Mouse (Mus musculus) liver, embryonic 11.5 days (tissue): ENCODE measurements around the gene Anks1. TPM values are rescaled to one million over a fixed set of nuclear protein-coding genes. Genes with fewer than 3 reads are reported as not detected.
A peak's percentile ranks its signal among the peaks of the same experiment; 100 is the strongest.
"Not testable (repeated sequence)": the region's sequence is repeated elsewhere in the genome, so short reads cannot be mapped to it uniquely, and the experiment has no call there.

ENCODE experiments used
- ATAC-seq: fragments of 200-750 bp; cut with Nextera tagmentation; replicated peaks from 2 replicates; pipeline ENCODE4 v1.8.0; 2017; ENCODE audit warnings: moderate number of reproducible peaks, mild to moderate bottlenecking, moderate TSS enrichment, moderate library complexity; ENCODE audit not compliant: low FRiP score
- DNase-seq: peaks from one replicate; pipeline ENCODE4 v3.0.0-alpha.2; 2017; ENCODE audit warnings: low spot score
- H3K27ac ChIP-seq: fragments of 300-500 bp; sonication (generic); 2 replicates; pipeline ENCODE4 v1.5.1; 2014; ENCODE audit warnings: mild to moderate bottlenecking, low read depth, low read length, control low read depth
- H3K27me3 ChIP-seq: fragments of 300-500 bp; sonication (generic); replicated peaks from 2 replicates; pipeline ENCODE4 v1.6.1; 2014; ENCODE audit warnings: low read length, mixed read lengths; ENCODE audit not compliant: control insufficient read depth, insufficient read depth
- H3K36me3 ChIP-seq: fragments of 300-500 bp; sonication (generic); 2 replicates; pipeline ENCODE4 v1.6.1; 2014; ENCODE audit warnings: mild to moderate bottlenecking, low read length, moderate library complexity, mixed read lengths; ENCODE audit not compliant: control insufficient read depth, insufficient read depth
- H3K4me1 ChIP-seq: fragments of 300-500 bp; sonication (generic); replicated peaks from 2 replicates; pipeline ENCODE4 v1.6.1; 2014; ENCODE audit warnings: low read length, mixed read lengths; ENCODE audit not compliant: control insufficient read depth, insufficient read depth
- H3K4me2 ChIP-seq: fragments of 300-500 bp; sonication (generic); 2 replicates; pipeline ENCODE4 v1.6.1; 2014; ENCODE audit warnings: mild to moderate bottlenecking, control low read depth, moderate library complexity
- H3K4me3 ChIP-seq: fragments of 300-500 bp; sonication (generic); 2 replicates; pipeline ENCODE4 v1.5.1; 2014; ENCODE audit warnings: low read depth, low read length, control low read depth
- H3K9ac ChIP-seq: fragments of 300-500 bp; sonication (generic); 2 replicates; pipeline ENCODE4 v1.6.1; 2014; ENCODE audit warnings: low read depth, low read length, control low read depth
- H3K9me3 ChIP-seq: fragments of 300-500 bp; sonication (generic); 2 replicates; pipeline ENCODE4 v1.6.1; 2016; ENCODE audit warnings: low read length, inconsistent platforms, mixed read lengths; ENCODE audit not compliant: control insufficient read depth
- WGBS: fragments of 180-500 bp; shearing (Covaris S2); extraction: QIAGEN DNeasy Blood & Tissue Kit; methylation state at CpG from one replicate; pipeline ENCODE4 v1.1.7; 2014; 5-methylcytosine and 5-hydroxymethylcytosine counted together
- polyA plus RNA-seq: library from polyadenylated mRNA; unstranded; fragments of >200 nt; fragmentation: Nextera tagmentation; extraction: Ambion mirVana; gene quantifications from 2 replicates; pipeline ENCODE4 v1.2.1, GENCODE M21; 2014

Anks1 gene
- polyA plus RNA-seq, 1 experiment from 2014 or later, result 8.9 TPM

- Histone ChIP-seq H3K36me3 (no peaks in the 10 kb centered on the region), H3K4me1 (peaks cover 12% of the 10 kb centered on the region), H3K27ac (no peak overlapping the region), H3K4me3 (no peak overlapping the region), H3K9me3 (no peaks in the 10 kb centered on the region), H3K27me3 (no peaks in the 10 kb centered on the region), H3K9ac (no peak overlapping the region), H3K4me2 (no peak overlapping the region)
- no peak for DNase-seq
- ATAC-seq, result no peak
- WGBS, result 70% methylated on average over 6 of the region's 6 CpGs
Observed at GRCm38 (mm10) chr17:27953136-27953535, 44.0 kb downstream of the Anks1 start.

DNA sequence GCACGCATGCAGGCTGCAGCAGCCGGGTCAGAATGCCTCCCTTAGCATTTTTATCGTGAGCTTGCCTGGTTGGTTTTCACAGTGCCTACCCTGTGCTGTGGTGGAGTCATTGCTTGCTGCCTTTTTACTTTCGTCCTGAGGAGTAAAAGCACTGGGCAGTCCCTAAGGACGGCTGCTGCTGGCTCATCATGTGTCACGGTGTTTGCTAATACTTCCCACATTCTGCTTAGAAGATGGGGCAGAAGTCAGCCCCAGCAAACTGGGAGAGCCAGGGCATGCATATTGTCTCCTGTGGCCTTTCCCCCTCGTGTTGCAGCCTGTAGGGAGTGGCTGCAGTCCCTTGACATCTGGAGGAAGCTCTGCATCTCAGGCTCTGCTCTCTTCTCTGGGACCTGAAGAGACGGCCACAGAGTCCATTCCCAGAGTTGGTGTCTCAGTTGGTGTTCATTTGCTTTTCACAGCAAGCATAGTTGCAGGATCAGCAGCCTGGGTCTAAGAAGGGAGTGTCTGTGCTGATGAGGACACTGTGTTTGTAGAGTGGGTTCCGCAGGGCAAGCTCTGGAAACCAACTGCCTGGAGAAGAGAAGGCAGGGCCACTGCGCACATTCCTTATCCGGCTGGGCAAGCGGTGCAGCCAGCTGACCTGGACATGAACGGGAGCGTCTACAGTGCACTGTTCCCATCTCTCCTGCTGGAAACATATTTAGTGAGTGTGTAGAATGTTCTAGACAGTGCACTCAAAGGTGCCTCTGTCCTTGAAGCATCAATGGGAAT, 45.7 kb downstream of the Anks1 start:
- DNase-seq, result no peak
- Histone ChIP-seq H3K36me3 (no peaks in the 10 kb centered on the region), H3K4me3 (no peak overlapping the region), H3K27ac (peak overlapping the region; percentile 19; the same call in 1 of the 2 replicates), H3K4me2 (peak overlapping the region; percentile 6), H3K9me3 (no peaks in the 10 kb centered on the region), H3K27me3 (no peaks in the 10 kb centered on the region), H3K4me1 (peaks cover 12% of the 10 kb centered on the region), H3K9ac (no peak overlapping the region)
- 70% methylated on average over 14 of the region's 14 CpGs for WGBS
- no peak for ATAC-seq

GRCm38 (mm10) chr17:27957649-27958048, 48.5 kb downstream of the Anks1 start:
- ATAC-seq (no peak), DNase-seq (no peak)
- Histone ChIP-seq H3K9me3 (no peaks in the 10 kb centered on the region), H3K36me3 (no peaks in the 10 kb centered on the region), H3K9ac (no peak overlapping the region), H3K4me2 (no peak overlapping the region), H3K27ac (no peak overlapping the region), H3K27me3 (no peaks in the 10 kb centered on the region), H3K4me3 (no peak overlapping the region), H3K4me1 (peaks cover 12% of the 10 kb centered on the region)
- WGBS, result 90% methylated on average over 9 of the region's 9 CpGs

DNA sequence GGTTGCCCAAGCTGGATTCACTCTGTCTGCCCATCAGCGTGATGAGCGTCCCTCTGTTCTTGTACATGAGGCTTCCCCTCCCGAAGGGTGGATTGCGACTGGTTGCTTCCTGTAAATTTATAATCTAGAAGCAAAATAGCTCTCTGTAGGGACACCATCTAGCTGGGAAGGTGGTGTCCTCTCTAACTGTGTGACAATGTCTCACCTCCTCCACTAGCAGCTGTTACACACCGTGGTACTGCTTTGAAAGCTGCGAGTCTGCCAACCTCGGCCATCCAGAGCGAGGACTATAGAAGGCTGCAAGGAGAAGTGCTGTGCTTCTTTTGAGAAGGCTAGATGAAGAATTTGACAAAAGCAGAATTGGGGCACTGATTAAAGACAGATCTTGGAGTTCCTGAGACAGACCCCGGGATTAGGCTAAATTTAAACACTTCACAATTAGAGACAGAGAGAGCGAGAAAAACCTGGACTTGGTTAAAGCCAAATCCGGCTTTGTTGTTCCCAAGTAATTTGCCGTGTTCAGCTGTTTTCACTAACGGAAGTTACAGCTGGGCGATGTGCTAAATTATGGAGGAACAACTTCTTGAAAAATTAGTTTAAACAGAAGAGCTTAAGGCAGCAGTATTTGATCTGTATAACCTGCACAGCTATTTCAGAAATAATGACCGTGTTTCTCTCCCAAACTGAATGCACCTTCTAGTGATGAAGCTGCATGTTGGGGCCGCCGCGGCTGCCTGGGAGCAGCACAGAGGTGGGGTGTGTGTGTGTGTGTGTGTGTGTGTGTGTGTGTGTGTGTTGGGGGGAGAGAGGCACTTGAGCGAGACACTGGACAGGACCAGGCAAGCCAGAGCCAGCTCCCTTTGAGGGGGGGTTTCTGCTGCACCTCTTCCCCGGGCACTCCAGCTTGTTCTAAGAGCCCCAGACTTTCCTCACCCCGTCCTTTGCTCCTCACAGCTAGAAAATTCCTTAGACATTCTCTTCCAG, 51.3 kb downstream of the Anks1 start:
- Histone ChIP-seq H3K36me3 (no peaks in the 10 kb centered on the region), H3K9ac (no peak overlapping the region), H3K27me3 (no peaks in the 10 kb centered on the region), H3K4me2 (no peak overlapping the region), H3K9me3 (no peaks in the 10 kb centered on the region), H3K4me1 (no peaks in the 10 kb centered on the region), H3K4me3 (no peak overlapping the region), H3K27ac (no peak overlapping the region)
- ATAC-seq (no peak), DNase-seq (no peak)
- 85% methylated on average over 21 of the region's 21 CpGs for WGBS

DNA sequence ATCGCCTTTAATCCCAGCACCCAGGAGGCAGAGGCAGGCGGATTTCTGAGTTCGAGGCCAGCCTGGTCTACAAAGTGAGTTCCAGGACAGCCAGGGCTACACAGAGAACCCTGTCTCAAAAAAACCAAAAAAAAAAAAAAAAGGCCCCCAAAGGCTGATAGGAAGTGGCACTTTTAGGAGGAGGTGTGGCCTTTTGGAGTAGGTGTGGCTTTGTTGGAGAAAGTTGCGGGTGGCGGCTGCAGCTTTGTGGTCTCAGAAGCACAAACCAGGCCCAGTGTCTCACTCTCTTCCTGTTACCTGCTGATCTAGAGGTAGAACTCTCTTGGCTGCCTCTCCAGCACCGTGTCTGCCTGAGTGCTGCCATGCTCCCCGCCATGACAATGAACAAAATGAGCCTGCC, 54.0 kb downstream of the Anks1 start:
- H3K27ac ChIP-seq, H3K36me3 ChIP-seq, H3K9ac ChIP-seq, H3K9me3 ChIP-seq, H3K4me3 ChIP-seq, H3K27me3 ChIP-seq, ATAC-seq, DNase-seq, H3K4me1 ChIP-seq, H3K4me2 ChIP-seq: not testable (repeated sequence)
- 75% methylated on average over 7 of the region's 7 CpGs for WGBS

GRCm38 (mm10) chr17:27964607-27965006, 55.5 kb downstream of the Anks1 start:
- no peak for ATAC-seq
- no peak for DNase-seq
- H3K27ac ChIP-seq, result no peak overlapping the region
- H3K27me3 ChIP-seq, result no peaks in the 10 kb centered on the region
- H3K4me1 ChIP-seq, result 0 out of 2 replicates have a peak, but pooled peaks cover under 1% of the 10 kb centered on the region
- no peak overlapping the region for H3K9ac ChIP-seq
- H3K9me3 ChIP-seq, result no peaks in the 10 kb centered on the region
- H3K4me3 ChIP-seq, result no peak overlapping the region
- H3K4me2 ChIP-seq, result no peak overlapping the region
- WGBS, result 69% methylated on average over 4 of the region's 4 CpGs
- H3K36me3 ChIP-seq, result no peaks in the 10 kb centered on the region

GRCm38 (mm10) chr17:27965292-27965691, 56.2 kb downstream of the Anks1 start:
- Histone ChIP-seq H3K27ac (no peak overlapping the region), H3K4me3 (no peak overlapping the region), H3K9me3 (no peaks in the 10 kb centered on the region), H3K4me1 (0 out of 2 replicates have a peak, but pooled peaks cover 3% of the 10 kb centered on the region), H3K36me3 (no peaks in the 10 kb centered on the region), H3K9ac (no peak overlapping the region), H3K4me2 (no peak overlapping the region), H3K27me3 (no peaks in the 10 kb centered on the region)
- 83% methylated on average over 10 of the region's 10 CpGs for WGBS
- no peak for DNase-seq
- ATAC-seq, result no peak

DNA sequence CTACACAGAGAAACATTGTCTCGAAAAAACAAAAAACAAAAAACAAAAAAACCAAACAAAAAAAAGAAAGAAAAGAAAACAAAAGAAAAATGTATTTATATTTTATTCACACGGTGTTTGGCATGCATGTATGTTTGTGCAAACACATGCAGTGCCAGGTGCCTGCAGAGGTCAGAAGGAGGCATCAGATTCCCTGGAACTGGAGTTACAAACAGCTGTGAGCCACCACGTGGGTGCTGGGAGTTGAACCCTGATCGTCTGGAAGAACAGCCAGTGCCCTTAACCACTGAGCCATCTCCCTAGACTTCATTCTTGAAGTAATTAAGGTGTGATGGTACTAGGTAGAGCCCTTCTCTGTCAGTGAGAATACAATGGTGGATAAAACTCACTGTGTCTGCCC, 57.0 kb downstream of the Anks1 start:
- no peak overlapping the region for H3K4me3 ChIP-seq
- no peaks in the 10 kb centered on the region for H3K9me3 ChIP-seq
- H3K27ac ChIP-seq, result no peak overlapping the region
- no peaks in the 10 kb centered on the region for H3K36me3 ChIP-seq
- H3K27me3 ChIP-seq, result no peaks in the 10 kb centered on the region
- H3K4me1 ChIP-seq, result 0 out of 2 replicates have a peak, but pooled peaks cover 3% of the 10 kb centered on the region
- no peak for ATAC-seq
- H3K9ac ChIP-seq, result no peak overlapping the region
- 73% methylated on average over 4 of the region's 4 CpGs for WGBS
- no peak for DNase-seq
- H3K4me2 ChIP-seq, result no peak overlapping the region
